Mouse (Mus musculus) frontal cortex, postnatal 10 days (tissue): ENCODE measurements around the gene Tmem222.

ENCODE experiments used
- DNase-seq, 2 experiments: peaks; one replicate each; pipeline ENCODE4 v3.0.0; 2022; ENCODE audit warnings: low spot score in 2 of 2, mixed read lengths in 1 of 2

The Tmem222 gene

DNA sequence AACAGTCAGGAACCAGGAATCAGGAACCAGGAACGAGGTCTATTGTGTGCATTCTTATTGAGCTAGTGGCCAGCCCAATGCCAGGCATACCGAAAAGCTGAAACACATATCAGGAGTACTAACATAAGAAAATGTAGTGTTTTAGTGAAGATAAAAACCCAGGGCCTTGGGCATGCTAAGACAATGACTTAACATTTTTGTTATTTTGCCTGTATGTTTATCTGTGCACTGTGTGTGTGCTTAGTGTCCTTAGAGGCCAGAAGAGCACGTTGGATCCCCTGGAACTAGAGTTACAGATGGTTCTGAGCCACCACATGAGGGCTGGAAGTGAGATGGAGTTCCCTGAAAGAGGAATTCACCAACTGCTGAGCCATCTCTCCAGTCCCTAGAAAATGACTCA is 7.7 kb upstream of the Tmem222 start:
- DNase-seq: no peak

DNA sequence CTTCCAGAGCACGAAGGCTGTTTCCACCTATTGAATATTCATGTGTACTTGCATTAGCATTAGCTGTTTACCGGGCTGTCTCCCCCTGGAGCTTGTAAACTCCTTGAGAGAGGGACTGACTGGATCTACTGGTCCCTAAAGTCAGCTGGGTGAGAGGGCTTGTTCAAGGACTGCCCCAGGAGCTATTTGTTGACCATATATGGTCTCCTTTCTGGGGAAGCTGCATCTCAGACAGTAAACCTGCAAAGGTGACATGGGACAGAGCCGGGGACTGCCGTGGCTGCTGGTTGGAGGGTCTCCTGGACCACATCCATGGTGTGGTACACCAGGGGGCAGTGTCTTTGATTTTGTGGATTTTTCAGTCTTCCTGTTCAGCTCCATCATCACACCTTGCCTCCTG is 5.1 kb upstream of the Tmem222 start:
- DNase-seq: no peak

DNA sequence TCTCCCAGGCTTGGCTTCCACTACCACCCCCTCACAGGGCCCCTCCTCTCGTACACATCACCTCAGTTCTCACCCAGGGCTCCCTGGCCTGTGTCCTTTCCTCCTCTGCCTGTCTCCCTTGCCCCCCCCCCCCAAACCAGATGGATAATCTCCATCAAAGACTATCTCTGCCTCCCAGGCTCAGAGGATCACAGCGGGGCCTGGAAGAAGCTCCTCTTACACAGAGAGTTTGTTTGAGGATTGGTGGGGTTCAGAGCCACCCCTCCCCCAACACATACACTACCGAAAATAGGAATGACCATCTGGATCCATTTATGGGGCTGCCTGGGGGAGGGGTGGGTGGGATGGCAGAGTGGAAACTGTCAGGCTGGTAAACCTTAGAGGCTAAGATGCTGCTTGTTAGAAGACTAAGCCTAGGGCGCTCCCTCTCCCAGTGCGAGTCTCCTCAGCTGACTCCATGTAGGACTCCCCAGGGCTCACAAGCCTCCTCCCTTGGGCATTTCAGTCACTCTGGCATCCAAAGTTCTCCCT is 4.4 kb upstream of the Tmem222 start:
- DNase-seq: peak in 1 of 2 experiments; percentile 44

DNA sequence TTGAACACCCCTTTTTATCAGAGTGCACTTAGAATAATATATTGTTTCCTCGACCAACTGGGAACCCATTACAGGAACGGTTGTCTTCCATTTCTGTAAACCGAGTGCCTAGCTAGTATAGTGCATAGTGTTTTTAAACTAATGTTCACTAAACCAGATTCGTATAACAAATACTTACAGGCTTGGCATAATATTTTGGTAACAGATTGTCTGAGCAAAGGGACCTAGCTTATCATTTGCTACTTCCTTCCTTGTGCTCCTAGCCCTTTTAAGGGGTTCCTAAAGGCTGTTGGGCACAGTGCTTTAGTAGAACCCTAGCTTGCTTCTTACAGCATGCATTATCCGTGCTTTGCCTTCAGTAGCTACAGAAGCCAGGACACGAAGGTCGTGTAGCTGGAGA is 3.9 kb upstream of the Tmem222 start:
- DNase-seq: no peak

DNA sequence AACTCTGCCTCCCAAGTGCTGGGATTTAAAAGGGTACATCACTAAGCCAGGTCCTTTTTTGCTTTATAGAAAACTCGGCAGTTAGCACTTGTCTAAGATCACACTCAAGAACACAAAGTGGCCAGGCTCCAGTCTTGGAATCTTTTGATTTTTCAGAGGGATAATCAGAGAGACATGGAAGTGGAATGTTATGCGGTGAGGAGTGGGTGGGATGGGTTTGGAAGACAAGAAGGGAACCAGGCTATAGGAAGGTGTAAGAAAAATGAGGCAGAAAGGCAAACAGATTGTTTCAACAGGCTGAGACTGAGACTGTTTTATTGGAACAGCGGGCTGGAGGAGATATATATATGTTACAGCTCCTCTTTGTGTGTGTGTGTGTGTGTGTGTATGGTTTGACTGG is 890 bp upstream of the Tmem222 start:
- DNase-seq: no peak

DNA sequence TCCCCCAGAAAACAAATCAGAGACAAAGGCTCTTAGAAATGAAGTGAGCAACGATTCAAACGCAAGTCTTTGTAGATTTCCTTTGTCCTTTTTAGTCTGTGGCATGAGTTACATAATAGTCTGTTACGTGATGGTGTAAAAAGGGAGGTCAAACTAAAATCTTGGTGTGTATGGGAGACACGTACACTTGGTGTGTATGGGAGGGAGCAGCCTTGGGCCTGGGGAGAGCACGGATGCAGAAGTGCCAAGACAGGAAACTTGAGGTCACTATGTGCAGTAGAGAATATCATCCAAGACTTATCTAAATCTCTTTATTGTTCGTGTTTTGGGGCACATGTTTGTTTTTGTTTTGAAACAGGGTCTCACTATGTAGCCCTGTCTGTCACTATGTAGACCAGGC is 475 bp upstream of the Tmem222 start:
- no peak for DNase-seq

DNA sequence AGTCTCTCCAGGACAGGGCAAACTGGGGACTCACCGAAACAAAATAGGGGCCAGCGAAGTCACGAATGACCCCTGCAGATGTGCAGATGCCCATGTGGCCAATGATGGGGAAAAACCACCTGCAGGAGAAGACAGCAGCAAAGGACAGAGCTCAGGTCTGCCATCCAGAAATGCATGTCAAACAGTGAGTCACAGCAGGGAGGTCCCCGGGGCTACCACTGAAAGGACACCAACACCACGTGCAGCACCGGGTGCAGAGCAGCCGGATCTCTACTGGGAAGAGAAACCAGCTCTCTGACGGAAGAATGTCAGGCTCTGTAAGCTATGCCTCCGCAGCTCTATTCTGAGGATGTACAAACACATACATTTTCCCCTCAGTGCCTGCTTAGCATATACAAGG is 6.7 kb downstream of the Tmem222 start:
- no peak for DNase-seq

DNA sequence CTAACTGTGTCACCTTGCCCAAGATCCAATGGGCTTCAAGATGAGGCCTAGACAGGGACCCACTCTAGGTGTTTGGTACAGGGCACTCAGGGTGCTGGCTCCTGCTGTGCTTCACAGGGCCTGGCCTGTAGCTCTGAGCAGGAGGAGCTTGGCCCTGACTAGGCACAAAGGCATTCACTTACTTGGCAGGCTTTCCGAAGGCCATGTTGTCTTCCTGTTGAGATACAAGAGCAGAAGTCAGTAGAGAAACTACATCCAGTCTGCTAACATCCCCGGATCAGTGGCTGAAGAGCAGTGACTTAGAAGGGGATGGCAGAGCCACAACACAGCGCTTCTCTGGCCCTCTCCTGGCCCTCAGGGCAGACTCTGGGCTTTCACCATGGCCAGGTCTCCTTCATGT is 8.0 kb downstream of the Tmem222 start:
- DNase-seq: no peak

DNA sequence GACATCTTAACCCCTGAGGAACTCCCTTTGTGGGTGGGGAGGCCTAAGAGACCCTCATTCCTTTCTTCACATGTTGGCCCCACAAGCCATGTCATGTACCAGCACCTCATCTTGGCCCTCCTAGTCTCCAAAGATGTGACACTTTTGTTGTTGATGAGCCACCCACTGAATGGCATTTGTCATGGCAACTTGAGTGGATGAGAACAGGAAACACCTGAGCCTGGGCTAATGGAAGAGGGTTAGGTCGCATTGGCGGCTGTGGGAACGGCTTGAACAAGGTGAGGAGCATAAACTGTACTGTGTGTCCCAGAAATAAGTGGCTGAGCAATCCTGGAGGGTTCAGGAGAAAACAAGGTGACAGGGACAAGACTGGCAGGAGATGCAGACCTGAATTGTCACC is 8.7 kb downstream of the Tmem222 start:
- DNase-seq: no peak

DNA sequence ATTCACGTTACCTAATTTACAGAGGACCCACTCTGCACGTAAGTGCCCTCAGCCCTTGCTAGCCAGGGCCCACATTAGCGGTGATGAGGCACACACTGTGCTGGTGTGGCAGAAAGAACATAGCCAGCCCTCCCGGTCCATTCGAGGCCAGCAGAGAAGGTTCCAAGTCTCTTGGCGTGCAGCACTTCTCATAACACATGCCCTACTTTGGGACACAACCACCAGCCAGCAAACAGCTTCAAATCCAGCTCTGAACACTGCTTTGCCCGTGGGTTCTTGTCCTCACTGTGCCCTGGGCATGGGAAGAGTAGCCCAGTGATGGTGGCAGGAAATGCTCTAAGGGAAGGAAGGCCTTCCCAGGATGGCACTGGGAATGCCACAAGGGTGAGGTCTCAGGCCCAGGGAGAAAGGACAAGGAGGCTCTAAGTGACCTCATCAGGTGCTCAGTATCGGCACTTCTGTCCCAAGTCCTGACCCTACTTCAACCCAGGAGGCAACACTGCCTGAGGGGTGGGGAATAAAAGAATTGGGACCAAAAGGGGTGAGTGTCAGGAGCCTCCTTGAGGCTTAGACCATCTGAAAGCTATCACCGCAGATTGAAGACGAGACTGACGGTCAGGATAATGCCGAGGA is 11.2 kb downstream of the Tmem222 start:
- no peak for DNase-seq

DNA sequence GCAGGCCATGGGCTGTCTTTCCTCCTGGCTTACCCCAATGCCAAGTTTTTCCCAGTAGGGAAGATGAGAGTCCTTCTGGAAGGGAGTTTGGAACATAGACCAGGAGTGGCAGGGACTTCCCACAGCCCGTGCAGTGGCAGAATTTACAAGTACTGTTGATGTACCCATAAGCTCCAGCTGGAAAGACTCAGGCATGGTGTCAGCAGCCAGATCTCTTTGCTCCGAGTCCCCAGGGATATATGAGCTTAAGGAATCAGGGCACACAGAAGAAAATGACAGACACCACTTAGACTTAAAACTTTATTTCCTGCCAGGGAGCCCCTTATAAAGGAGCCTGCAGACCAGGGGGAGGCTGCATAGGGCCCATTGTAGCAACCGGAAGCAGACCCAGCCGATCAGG is 11.8 kb downstream of the Tmem222 start:
- DNase-seq: no peak

DNA sequence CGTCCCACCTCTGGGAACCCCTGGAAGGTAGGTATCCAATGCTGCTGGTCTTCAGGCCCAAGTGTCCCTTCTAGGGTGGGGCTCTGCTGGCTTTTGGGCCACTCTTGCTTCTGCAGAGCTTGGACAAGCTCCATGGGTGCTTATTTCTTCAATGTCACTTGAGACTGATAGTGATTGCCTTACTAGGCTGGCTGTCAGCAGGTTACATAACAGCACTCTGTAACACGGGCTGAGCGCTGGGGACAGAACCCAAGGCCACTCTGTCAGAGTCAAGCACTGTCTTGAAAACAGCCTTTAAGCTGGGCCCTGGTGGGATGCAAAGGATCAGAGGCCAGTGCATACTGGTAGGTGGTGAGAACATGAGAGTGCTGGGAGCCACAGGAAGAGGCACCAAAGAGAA is 12.3 kb downstream of the Tmem222 start:
- DNase-seq: no peak

DNA sequence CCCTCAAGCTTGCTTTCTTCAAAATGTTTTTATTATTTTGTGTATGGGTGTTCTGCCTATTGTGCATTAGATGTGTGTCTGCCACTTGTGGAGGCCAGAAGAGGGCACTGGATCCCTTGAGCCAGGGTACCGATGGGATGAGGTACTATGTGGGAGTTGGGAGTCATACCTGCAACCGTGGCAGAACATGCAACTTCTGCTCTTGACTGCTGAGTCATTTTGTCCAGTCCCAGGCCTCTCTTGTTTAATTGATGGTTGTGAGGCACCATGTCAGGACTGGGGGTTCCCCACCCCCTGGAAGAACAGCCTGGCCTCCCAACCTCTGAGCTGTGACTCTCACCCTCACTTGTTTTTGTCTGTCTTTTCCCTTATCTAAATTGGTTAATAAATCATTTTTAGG is 13.0 kb downstream of the Tmem222 start:
- DNase-seq: no peak

DNA sequence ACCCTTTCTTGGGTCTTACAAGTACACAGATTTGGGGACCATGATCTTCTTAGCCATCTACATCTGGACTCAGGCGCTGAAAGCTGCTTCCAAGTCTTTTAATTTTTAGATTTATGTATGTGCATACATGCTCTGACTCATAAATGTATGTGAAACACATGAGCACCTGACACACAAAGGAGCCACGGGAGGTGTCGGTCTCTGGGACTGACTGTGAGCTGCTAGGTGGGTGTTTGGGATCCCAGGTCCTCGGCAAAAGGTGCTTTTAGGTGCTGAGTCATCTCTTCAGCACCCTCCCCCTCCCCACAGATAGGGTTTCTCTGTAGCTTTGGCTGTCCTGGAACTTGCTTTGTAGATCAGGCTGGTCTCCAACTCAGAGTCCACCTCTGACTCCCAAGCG is 13.8 kb downstream of the Tmem222 start:
- DNase-seq: no peak

DNA sequence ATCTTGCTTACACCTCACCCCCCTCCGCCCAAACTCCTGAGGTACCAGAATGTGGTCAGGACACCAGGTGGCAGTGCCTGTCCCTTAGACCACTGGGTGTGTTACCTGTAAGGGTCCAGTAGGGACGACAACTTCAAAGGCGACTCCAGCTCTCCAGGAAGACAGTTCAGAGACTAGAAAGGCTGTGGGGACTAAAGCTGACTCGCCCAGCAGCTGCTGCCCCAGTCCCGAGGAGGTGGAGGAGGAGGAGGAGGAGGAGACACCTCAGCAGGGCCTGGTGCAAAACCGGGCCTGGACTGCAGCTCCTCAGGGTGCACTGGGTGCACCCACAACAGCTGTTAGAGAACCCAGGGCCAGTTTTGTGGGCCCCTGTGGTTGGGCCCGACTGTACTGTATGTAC is 14.7 kb downstream of the Tmem222 start, which contains the start of gene Sytl1:
Gene Sytl1 (minus strand): TSS at position 232 of the 400 bp plus-strand sequence.
- DNase-seq: no peak

DNA sequence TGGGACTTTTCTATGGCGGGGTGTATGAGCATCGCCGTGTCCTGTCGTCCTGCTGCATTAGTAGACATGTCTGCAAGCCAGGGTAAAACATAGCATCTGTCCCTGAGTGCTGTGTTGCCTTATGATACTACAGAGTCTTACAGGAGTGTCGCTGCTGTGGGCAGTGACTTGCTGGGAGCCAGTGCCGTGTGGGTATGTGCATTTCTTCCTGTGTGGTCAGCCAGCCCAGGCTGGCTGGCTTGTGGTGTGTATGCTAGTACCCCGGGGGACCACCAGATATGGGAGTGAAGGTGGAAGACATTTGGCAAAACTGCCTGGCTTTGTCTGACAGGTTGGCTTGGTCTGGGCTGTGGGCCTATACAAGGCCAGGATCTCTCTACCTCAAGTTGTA is 15.2 kb downstream of the Tmem222 start:
- DNase-seq: no peak

DNA sequence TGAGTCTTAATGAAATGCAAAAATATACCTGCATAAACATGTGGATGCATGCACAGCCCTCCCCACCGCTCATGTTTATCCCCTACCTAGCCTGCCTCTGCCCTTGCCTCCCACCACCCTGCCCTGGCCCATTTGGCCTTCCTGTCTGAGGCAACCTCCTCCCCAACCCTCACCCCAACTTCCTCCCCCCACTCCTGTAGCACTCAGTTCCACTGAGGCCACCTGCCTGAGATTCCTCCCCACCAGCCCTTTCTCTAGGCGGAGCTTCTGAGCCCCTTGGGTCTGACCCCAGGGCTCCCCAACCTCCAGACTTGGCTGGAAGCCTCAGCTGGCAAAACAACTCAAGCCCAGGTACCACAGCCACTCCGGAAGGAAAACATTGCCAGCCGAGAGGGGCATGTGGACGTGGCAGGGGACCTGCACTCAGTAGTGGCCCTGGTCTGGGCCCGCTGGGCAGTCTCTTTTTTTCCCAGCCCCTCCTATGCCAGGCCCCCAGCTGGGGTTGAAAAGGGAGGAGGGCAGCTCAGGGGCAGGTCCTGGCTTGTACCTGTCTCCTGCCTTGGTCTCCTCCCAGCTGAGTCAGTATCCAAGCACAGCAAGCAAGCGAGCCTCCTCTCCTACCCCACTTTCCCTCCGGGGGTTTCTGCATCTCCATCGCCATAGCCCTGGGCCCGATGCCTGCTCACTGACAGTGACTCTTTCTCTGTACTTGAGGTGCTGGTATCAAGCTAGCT is 15.8 kb downstream of the Tmem222 start:
- DNase-seq: no peak

DNA sequence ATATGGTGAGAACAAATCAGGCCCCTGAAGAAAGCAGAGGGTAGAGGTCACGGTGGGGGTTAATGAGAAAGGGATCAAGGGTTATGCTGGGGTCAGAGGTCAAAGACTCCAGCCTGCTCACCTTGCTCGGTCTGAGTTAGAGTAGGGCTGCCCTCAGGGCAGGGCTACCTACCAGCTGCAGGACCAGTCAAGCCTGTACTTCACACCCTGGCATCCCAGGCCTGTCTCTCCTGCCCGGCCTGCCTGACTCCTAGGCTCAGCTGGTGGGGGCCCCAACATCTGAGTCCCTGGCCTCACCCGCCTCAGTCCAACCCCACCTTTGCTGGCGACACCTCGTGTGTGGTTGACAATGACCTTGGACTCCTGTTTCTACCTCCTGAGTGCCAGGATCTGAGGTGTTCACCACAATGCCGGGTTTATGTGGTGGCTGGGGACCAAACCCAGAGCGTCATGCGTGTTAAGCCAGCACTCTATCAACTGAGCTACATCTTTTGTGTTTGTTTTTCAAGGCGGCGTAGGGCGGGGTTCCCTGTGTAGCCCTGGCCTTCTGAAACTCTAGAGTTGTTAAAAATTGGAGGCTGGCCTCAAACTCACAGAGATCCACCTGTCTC is 19.7 kb downstream of the Tmem222 start:
- no peak for DNase-seq

DNA sequence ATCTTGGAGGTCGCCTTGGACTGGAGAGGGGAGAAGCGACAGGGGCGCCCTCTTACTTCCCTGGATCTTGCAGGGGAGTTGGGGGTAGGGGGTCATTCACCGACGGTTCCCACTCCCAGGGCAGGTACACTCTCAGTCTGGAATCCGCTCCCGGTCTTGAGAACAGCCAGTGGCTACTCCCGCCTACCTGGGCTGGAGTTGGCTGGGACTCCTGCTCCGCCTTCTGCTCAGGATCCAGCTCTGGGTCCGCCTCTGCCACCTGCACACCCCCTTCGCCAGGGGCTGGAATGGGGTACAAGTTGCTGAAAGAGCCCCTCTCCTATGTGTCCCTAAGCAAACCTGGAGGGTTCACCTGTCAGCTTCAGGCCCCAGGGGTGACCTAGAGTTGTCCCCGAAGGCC is 20.4 kb downstream of the Tmem222 start:
- DNase-seq: no peak

DNA sequence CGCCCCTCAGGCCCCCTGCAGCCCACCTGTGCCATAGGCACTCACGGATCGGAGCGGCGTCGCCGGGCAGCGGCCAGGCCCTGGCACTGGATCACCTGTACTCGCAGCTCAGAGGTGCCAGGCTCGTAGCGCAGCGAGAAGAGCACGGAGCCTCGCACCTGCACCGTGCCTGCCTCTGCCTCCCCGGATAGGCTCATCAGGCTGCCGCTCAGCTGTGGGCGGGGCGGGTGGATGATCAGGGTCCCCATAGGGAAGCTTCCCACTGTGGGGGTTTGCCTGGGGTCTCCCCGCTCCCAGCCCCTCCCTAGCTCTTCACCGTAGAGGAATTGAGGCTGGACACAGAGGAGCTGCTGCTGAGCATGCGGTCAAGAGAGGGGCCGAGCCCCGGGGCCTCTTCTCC is 20.8 kb downstream of the Tmem222 start:
- DNase-seq: no peak

DNA sequence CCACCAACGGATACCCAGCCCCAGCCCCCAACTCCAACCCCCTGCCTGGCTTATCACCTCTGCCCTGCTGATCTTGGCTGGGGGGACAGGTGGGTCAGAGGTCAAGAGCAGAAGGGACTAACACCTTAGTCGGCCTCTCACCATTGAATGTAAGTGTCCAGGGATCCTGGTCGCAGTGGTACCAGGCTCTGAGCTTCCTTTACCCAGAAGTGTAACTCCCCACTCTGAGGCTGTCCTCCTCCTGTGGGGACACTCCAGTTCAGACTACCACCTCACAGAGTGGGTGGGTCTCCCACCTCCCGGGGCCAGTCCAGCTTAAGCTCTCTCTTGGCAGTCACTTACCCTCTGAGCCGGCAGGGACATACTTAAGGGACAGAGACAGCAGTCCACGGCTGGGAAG is 22.2 kb downstream of the Tmem222 start:
- DNase-seq: no peak

DNA sequence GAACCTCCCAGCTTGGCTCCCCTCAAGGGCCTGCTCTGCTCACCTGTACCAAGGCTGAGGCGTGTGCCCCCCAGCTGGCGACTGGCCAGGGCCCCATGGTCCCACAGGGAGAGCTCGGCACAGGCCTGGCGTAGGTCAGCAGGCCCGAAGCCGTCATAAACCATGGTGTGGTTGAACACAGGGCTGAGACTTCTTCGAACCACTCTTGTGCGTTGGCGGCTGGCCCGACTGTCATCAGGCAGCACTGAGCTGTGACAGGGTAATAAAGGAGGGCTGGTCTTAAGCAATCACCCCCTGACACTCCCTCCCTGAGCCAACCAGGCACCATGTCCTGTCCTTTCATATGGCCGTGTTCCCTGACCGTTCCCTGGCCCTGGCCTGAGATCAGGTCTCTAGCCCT is 24.2 kb downstream of the Tmem222 start:
- DNase-seq: no peak

DNA sequence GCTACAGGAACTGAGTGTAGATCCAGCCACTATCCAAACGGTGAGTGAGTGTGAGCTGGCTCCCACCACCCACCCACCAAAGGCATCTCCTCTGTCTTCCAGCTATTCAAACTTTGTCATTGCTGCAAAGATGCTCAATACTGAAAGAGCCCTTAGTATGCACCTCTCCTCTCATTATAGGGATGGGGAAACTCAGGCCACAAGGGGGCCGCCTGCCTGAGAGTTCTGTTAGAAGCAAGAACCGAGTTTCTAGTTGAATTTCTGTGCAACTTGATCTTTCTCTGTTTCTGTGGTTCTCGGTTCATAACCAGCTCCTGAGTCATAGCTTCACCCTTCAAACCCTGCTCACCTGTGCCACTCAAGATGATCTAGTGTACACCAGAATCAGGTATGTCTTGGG is 25.5 kb downstream of the Tmem222 start:
- DNase-seq: no peak
